Mouse (Mus musculus): ENCODE data around the gene Defa28. TPM values are rescaled to one million over a fixed set of nuclear protein-coding genes. Genes with fewer than 3 reads are reported as not detected.

Defa28 gene
- not detected in 2 replicates for polyA plus RNA-seq (2015; fragmentation: Nextera tagmentation; extraction: Ambion mirVana)

DNA sequence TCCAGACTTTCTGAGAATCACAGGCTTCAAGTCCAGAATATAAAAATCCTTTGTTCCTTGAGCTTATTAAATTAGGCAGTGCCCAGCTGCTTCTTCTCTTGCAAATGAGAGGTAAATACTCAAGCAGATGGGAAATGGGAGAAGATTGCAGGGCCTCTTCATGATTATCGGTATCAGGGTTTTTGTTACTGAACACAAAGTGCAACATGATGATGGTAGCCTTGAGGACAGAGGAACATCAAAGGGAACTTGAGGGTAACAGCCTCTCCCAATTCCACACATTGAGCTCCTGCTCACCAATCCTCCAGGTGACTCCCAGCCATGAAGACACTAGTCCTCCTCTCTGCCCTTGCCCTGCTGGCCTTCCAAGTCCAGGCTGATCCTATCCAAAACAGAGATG is at the start of gene Defa28:
TSS of gene Defa28 (plus strand) at position 301 of the 400 bp plus-strand sequence.

GRCm38 (mm10) chr8:21565086-21565485 is 17.7 kb upstream of the Defa28 start, which contains the start of gene Defa37:
Defa37 (plus strand) TSS chr8:21565386.

DNA sequence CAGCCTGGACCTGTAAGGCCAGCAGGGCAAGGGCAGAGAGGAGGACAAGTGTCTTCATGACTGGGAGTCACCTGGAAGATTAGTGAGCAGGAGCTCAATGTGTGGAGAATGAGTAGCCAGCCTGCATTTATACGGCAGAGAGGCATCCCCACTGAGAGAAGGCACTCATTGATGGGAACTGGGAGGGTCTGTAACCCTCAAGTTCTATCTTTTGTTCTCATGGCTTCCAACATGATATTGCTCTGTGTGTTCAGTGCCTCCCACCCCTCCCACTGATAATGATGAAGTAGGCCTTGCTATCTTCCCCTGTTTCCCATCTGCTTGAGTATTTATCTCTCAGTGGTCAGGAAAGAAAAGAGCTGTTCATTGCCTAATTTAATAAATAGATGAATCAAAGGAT is 11.6 kb downstream of the Defa28 start, which contains the start of gene Gm7861:
TSS of gene Gm7861 (minus strand) at position 101 of the 400 bp plus-strand sequence.

GRCm38 (mm10) chr8:21617883-21618282 is 35.1 kb downstream of the Defa28 start, which contains the start of gene Defa26:
Defa26 (plus strand) TSS chr8:21618183.

Other genes starting within 250 kb of the Defa28 start
- not detected in 2 replicates for gene Defa2, start 204.5 kb upstream of the Defa28 start, polyA plus RNA-seq (2015; fragmentation: Nextera tagmentation; extraction: Ambion mirVana)
- not detected in 2 replicates for gene Defa33, start 191.2 kb upstream of the Defa28 start, polyA plus RNA-seq (2015; fragmentation: Nextera tagmentation; extraction: Ambion mirVana)
- gene Defa36, start 155.6 kb upstream of the Defa28 start, polyA plus RNA-seq (2015; fragmentation: Nextera tagmentation; extraction: Ambion mirVana), result not detected in 2 replicates
- not detected in 2 replicates for gene Gm7849, start 126.4 kb upstream of the Defa28 start, polyA plus RNA-seq (2015; fragmentation: Nextera tagmentation; extraction: Ambion mirVana)
- gene Defa20, start 73.7 kb upstream of the Defa28 start, polyA plus RNA-seq (2015; fragmentation: Nextera tagmentation; extraction: Ambion mirVana), result not detected in 2 replicates
- not detected in 2 replicates for gene Defa32, start 54.0 kb upstream of the Defa28 start, polyA plus RNA-seq (2015; fragmentation: Nextera tagmentation; extraction: Ambion mirVana)
- not detected in 2 replicates for gene Defa37, start 17.6 kb upstream of the Defa28 start, polyA plus RNA-seq (2015; fragmentation: Nextera tagmentation; extraction: Ambion mirVana)
- gene Gm7861, start 11.5 kb downstream of the Defa28 start, polyA plus RNA-seq (2015; fragmentation: Nextera tagmentation; extraction: Ambion mirVana), result not detected in 2 replicates
- gene Defa26, start 35.2 kb downstream of the Defa28 start, polyA plus RNA-seq (2015; fragmentation: Nextera tagmentation; extraction: Ambion mirVana), result not detected in 2 replicates
- not detected in 2 replicates for gene Defa17, start 72.8 kb downstream of the Defa28 start, polyA plus RNA-seq (2015; fragmentation: Nextera tagmentation; extraction: Ambion mirVana)
- gene Defa34, start 82.8 kb downstream of the Defa28 start, polyA plus RNA-seq (2015; fragmentation: Nextera tagmentation; extraction: Ambion mirVana), result not detected in 2 replicates
- gene AY761184, start 120.6 kb downstream of the Defa28 start, polyA plus RNA-seq (2015; fragmentation: Nextera tagmentation; extraction: Ambion mirVana), result not detected in 2 replicates
- gene Defa24, start 151.5 kb downstream of the Defa28 start, polyA plus RNA-seq (2015; fragmentation: Nextera tagmentation; extraction: Ambion mirVana), result not detected in 2 replicates
- not detected in 2 replicates for gene Defb50, start 240.5 kb downstream of the Defa28 start, polyA plus RNA-seq (2015; fragmentation: Nextera tagmentation; extraction: Ambion mirVana)

Data from urinary bladder, postnatal 0 days (tissue).